Mouse (Mus musculus): Measurements from ENCODE around the gene 4930583I09Rik.
A peak's percentile ranks its signal among the peaks of the same experiment; 100 is the strongest.

Gene 4930583I09Rik

DNA sequence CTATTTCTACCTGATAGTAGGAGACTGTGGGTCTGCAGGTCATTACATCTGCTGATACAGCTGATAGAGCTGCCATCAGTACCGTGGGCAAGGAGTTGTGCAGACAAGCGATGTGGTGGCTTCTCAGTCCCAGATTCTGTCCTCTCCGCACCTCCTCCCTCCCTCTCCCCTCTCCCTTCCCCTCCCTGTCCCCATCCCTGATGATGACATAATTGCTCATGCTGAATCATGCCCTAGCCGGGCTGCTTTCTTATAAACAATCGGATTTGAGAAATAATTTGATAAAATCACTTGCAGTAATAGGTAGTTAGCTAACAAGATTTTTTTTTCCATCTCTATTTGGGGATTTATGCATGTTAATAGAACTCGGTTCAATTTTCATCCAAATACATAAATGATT lies at the start of gene 4930583I09Rik:
4930583I09Rik (minus strand) TSS at position 144 of the 400 bp plus-strand sequence.
- DNase-seq (ENCODE audit: extremely low spot score, low read depth, low spot score): no peak

DNA sequence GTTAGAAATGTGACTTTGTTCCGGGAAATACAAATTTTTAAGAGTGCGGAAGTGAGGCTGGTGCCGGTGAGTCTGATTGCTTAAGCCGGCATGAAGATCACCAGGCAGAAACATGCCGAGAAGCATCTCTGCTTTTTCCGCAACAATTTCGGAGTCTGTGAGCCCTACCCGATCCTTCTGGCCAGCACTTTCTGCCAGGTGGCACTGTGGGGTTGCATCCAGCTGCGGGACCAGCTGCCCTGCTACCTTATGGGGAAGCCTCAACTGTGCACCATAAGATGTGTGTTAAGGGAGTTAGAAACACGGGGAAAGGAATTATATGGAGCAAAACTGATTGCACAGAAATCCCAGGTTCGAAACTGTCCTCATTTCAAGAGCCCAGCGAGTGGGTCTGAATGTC lies 40.2 kb upstream of the 4930583I09Rik start:
- no peak for DNase-seq (ENCODE audit: extremely low spot score, low read depth, low spot score)

GRCm38 (mm10) chr17:64873651-64874072 lies 37.8 kb upstream of the 4930583I09Rik start:
- DNase-seq (ENCODE audit: extremely low spot score, low read depth, low spot score): peak; percentile 14

DNA sequence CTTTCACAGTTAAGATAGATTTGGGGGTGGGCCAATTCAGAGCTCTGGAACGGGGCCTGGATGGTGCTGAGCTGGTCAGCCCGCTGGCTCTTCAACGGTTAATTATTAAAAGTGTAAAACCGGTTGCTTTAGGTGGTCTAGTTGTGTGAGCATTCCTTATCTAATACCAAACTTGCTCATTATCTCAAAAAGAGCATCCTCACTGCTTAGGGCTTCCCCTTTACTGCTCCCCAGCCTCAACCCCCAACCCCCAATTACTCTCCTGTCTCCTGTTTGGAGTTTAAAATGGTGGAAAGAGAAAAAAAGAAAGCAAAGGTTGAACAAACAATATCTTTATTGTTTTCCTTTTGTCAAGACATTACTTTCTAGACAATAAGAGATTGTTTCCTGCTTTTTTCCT lies 27.9 kb upstream of the 4930583I09Rik start:
- no peak for DNase-seq (ENCODE audit: extremely low spot score, low read depth, low spot score)

GRCm38 (mm10) chr17:64860963-64861362 lies 25.1 kb upstream of the 4930583I09Rik start:
- DNase-seq (ENCODE audit: extremely low spot score, low read depth, low spot score): no peak

- DNase-seq (ENCODE audit: extremely low spot score, low read depth, low spot score): no peak
Observed at GRCm38 (mm10) chr17:64858848-64859247, 23.0 kb upstream of the 4930583I09Rik start.

DNA sequence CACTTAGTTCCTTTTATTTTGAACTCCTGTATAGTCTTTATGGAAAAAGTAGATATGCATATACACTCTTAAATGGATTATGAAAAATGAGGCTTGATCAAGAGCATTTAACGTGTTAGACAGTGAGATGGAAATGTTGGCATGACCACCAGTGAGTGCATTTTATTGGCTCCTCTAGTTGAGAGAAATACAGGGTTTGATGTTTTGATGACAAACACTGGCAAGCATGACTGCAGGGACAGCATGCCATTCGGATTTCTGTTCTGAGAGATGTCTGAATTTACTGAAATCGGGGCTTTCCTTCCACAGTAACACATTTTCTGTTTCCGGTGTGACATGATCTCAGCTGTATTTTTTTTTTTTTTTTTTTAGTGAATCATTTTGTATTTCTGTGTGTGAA lies 12.2 kb upstream of the 4930583I09Rik start:
- no peak for DNase-seq (ENCODE audit: extremely low spot score, low read depth, low spot score)

DNA sequence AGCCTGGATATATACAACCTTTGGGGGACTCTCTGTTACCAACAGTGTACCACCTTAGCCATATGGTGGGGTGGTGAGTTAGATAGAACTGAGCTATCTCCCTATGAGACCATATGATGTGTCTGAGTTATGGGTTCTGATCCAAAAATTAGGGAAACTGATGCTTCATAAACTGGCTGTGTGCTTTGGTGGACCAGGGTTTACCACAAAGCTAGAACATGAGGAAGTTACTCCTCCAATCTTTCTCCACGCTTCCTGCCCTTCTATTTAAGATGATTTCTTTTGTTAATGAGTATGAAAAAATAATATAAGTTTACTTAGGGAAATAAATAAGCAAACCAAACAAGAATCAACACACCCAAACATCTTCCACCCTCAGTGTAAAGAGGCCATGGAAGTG lies 10.8 kb upstream of the 4930583I09Rik start:
- no peak for DNase-seq (ENCODE audit: extremely low spot score, low read depth, low spot score)

GRCm38 (mm10) chr17:64836892-64837291 lies 1.0 kb upstream of the 4930583I09Rik start:
- DNase-seq (ENCODE audit: extremely low spot score, low read depth, low spot score): no peak

DNA sequence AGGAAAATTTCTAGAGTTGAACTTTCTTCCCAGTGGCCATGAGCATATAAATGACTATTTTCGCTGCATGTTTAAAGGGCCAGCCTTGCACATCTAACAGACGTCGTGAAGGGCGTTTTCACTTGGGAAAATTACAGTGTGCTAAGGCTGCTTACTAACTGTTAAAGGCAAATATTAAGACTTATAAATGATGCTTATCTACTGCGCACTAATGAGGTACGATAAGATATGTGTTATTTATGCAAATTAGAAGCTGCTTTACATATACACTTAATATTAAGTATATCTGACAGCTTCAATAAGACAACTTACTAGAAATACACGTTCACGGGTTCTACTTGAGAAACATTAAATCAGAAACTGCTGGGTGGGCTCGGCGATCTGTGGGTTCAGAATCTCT lies 481 bp upstream of the 4930583I09Rik start:
- no peak for DNase-seq (ENCODE audit: extremely low spot score, low read depth, low spot score)

DNA sequence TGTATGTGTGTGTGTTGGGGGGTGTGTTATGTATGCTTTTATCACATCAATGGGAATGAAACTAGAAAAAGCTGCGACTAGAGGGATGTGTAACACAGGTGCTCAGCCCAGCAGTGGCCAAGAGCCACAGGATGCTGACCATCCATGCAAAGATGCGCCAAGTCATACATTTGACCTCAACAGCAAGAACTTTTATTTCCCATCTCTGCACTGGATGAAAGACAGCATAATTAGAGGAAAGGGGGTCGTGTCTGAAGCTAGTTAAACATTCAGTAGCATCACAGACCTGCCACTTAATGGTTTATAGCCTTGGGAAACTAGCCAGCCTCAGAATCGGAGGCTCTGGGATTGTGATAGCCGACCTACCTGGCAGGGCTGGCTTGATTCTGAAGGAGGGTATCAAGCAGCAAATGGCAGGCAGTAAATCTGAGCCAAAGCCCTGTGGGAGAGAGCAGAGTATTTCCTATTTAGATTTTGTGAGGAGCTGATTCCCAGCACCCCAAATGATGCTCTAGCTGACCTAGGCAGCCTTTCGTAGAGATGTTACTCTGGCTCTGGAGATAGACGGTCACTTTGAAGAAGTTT lies 1.9 kb downstream of the 4930583I09Rik start:
- no peak for DNase-seq (ENCODE audit: extremely low spot score, low read depth, low spot score)

DNA sequence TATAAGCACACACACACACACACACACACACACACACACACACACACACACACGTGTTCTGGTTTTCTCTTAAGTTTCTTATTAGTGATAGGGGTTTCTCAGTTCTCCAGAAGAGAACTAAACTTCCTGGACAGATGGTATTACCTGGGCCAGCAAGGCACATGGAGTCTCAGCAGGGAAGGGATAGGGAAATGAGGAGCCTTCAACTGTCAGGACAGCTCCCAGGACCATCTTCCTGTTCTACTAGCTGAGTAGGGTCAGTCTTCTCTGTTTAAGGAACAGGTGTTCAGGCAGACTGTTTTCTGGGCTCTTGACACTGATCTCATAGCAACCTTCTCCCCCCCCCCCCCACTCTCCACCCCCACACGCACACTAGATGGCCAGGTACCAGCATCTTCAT lies 2.8 kb downstream of the 4930583I09Rik start:
- no peak for DNase-seq (ENCODE audit: extremely low spot score, low read depth, low spot score)

- DNase-seq (ENCODE audit: extremely low spot score, low read depth, low spot score): no peak
Observed at GRCm38 (mm10) chr17:64827482-64827881, 8.4 kb downstream of the 4930583I09Rik start.

DNA sequence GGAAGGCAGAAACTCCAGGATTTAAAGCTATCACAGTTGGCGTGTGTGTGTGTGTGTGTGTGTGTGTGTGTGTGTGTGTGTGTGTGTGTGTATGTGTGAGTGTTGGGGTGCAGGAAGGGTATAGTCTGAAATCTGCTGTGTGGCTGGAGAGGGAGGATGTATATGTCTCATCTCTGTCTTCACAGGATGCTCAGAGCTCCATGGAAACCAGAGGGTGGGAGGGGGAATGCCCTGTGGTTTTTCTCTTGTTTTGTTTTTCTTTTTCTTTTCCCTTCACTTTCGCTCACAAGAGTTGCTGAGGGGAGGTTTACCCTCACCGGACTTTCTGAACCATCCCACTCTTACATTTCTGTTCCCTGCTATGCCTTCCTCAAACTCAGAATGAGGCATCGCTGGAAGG lies 9.0 kb downstream of the 4930583I09Rik start:
- DNase-seq (ENCODE audit: extremely low spot score, low read depth, low spot score): no peak

DNA sequence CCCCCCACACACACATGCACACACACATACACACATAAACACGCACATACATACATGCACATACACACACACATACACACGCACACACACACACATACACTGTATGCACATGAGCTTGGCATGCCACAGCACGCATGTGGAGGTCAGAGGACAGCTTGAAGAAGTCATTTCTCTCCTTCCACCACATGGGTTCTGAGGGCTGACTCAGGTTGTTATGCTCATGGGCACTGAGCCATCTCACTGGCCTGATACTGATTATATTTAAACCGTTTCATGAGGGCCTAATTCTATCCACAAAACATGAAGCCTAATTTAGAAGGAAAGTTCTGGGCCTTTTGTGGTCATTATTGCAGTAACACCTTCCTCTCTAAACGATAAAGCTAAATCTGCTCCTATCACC lies 13.3 kb downstream of the 4930583I09Rik start:
- DNase-seq (ENCODE audit: extremely low spot score, low read depth, low spot score): no peak

DNA sequence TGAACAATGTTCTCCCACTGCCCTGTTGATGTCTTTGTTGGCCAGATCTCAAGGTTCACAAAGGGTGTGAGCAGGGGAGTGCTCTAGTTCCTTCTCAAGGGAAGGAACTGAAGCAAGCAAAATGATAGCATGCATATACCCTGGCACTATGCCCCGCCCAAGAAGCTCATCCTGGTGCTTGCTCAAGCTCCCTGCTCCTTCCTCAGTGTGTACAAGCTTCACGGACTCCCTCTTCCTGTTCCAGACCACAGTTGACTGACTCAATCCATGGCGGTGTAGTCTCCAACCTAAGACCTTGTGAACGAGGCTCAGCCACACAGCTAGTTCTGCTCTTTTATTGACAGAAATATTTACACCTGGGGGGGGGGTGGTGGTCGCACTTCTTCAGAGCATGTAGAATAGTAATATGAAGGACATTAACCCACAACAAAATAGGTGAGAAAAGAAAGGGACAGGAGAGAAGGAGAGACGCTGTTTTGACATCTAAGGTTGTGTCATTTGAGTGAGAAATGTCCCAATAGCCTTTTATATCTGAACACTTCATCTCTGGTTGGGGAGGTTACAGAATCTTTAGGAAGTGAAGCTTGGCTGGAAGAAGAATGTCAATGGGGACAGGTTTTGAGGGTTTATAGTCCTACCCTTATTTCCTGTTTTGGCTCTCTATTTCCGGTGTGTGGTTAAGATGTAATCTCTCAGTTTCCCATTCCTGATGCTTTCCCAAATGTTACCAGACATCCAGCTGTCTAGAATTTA lies 14.9 kb downstream of the 4930583I09Rik start:
- no peak for DNase-seq (ENCODE audit: extremely low spot score, low read depth, low spot score)

- no peak for DNase-seq (ENCODE audit: extremely low spot score, low read depth, low spot score)
Observed at GRCm38 (mm10) chr17:64816298-64816697, 19.6 kb downstream of the 4930583I09Rik start.

DNA sequence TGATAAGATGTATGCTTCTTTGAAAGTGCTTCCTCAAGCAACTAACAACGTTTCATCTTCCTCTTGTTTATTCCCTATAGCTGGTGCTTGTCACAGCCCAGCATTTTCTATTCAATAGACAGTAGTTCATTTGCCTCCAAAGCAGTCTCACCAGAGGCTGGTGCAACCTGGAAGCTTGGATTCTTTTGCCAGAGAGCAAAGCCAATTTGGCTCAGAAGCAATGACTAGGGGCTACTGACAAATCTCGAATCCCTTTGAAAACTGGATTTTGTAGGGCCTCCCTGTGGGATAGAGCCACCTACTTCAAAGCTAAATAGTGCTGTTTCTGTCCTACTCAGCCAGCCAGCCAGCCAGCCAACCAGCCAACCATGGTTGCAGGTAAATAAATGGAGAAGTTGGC lies 20.1 kb downstream of the 4930583I09Rik start:
- DNase-seq (ENCODE audit: extremely low spot score, low read depth, low spot score): no peak

DNA sequence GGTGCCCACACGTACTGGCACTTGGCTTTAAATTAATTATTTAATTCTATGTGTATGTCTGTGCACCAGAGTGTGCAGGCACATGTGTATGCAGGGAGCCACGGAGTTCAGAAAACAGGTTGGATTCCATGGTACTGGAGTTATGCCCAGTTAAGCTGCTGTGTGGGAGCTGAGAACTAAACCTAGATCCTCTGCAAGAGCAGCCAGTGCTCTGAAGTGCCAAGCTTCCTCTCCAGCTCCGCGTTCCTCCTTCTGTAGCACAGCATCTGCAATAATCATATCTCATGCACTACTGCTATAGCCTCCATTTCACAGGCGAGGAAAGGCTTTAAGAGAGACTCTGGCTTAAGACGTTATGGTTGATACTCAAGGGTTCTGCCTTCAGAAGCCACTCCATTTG lies 22.3 kb downstream of the 4930583I09Rik start:
- DNase-seq (ENCODE audit: extremely low spot score, low read depth, low spot score): no peak

DNA sequence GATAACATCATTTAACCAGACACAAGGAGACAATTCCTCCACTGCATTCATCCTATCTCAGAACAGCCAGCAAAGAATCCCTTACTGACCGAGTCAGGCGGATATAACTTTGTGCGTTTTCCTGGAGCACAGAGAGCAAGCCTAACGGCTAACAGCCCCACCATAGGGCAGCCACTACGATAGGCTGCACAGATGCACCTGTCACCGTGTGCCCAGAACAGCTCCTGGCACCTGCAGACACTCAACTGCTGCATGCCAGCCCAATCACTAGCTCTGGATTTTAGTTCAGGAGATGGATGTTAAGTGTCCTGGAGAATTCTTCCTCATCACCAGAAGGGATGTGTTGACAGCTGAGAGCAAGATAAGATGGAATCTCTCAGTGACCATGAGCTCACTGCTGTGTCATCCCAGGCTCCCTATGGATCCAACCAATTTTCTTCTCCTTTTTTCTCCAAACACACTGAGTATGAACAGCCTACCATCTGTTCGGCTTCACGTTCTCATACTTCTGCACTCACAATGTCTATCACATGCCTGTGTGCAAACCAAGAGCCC lies 29.8 kb downstream of the 4930583I09Rik start:
- no peak for DNase-seq (ENCODE audit: extremely low spot score, low read depth, low spot score)

GRCm38 (mm10) chr17:64804375-64805124 lies 31.3 kb downstream of the 4930583I09Rik start:
- DNase-seq (ENCODE audit: extremely low spot score, low read depth, low spot score): no peak

- DNase-seq (ENCODE audit: extremely low spot score, low read depth, low spot score): no peak
Observed at GRCm38 (mm10) chr17:64802956-64803275, 33.0 kb downstream of the 4930583I09Rik start.

Measured in hindlimb bud, embryonic 11.5 days (tissue).